8 mouse cellular contexts compared by ENCODE assay signal in the genomic region with DNA sequence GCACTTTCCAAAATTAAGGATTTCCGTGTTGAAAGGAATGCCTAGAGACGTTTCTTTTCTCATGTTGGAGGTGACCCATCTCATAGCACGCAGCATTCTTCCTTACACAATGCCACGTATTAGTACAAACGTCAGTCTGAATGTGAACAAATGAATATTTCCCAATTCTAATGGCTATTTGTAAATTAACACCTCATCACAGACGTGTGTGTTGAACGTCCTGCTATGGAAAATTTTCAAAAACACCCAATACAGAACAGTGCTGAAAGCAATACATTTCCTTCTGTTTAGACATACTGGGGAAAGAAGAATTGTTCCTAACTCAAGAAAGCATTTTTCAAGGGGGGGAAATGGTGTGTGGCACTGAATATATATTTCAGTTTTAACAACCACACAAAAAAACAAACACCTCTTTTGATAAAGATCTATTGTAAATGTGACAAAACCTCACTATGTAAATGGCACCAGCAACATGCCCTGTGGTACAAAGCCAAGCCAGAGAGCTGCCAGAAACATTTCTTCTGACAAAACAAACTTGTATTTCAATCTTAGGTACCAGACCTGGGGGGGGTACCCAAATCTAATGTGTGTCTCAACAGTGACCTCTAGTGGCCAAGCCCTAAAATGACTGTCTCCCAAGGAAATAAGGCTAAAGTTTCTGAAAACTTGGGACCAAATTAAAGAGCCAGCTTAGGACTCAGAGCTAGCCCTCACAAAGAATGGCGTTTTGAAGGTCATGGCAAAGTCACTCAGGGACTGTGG. TPM values are rescaled to one million over a fixed set of nuclear protein-coding genes. Genes with fewer than 3 reads are reported as not detected.
DNase-seq lines count a peak whose midpoint lies in the region; ATAC-seq lines count a peak whose summit lies in the region.

No protein-coding gene starts in this region.

- no peaks in the 10 kb centered on the region for H3K27me3 ChIP-seq in intestine, embryonic 14.5 days (replicated peaks; ENCODE audit: control insufficient read depth, insufficient read depth, low read length)
- no peaks in the 10 kb centered on the region for H3K27me3 ChIP-seq in intestine, embryonic 15.5 days (replicated peaks)

- no peaks in the 10 kb centered on the region for H3K9me3 ChIP-seq in intestine, embryonic 14.5 days (ENCODE audit: control insufficient read depth, low read length)
- H3K9me3 ChIP-seq in intestine, embryonic 15.5 days: no peaks in the 10 kb centered on the region

- no peak overlapping the region for H3K4me3 ChIP-seq in intestine, embryonic 14.5 days (ENCODE audit: low read depth, low read length)
- H3K4me3 ChIP-seq in intestine, embryonic 15.5 days (replicated peaks): no peak overlapping the region

- ATAC-seq in intestine, embryonic 14.5 days (replicated peaks; ENCODE audit: low FRiP score, low TSS enrichment, low read depth): 0 out of 2 replicates have a peak, but pooled peaks have one; percentile 14
- ATAC-seq in intestine, embryonic 15.5 days: no peak

- no peak overlapping the region for H3K4me2 ChIP-seq in intestine, embryonic 14.5 days (ENCODE audit: low read length)
- H3K4me2 ChIP-seq in intestine, embryonic 15.5 days (replicated peaks): no peak overlapping the region

- H3K36me3 ChIP-seq in intestine, embryonic 14.5 days (ENCODE audit: control insufficient read depth, insufficient read depth, low read length): peaks cover 5% of the 10 kb centered on the region; the same call in 1 of the 2 replicates
- no peaks in the 10 kb centered on the region for H3K36me3 ChIP-seq in intestine, embryonic 15.5 days

- DNase-seq in intestine, embryonic 14.5 days (ENCODE audit: low spot score): peak; percentile 59
- DNase-seq in MN1 (ENCODE audit: low spot score): peak; percentile 68
- peak; percentile 12 for DNase-seq in cerebellum, adult 9-11 months
- DNase-seq in gastrocnemius, postnatal 14 days: peak; percentile 11
- DNase-seq in layer of hippocampus, postnatal 10 days (ENCODE audit: low spot score in 2 of 2): peak; percentile 51 to 70
- DNase-seq in lung, postnatal 36 days: peak; percentile 70
- DNase-seq in spleen, postnatal 10 days (ENCODE audit: low spot score in 2 of 2): peak; percentile 24 to 52

- no peak overlapping the region for H3K9ac ChIP-seq in intestine, embryonic 14.5 days (ENCODE audit: low read length)
- H3K9ac ChIP-seq in intestine, embryonic 15.5 days: no peak overlapping the region

- no peaks in the 10 kb centered on the region for H3K4me1 ChIP-seq in intestine, embryonic 14.5 days (replicated peaks; ENCODE audit: control insufficient read depth, insufficient read depth, low read length)
- H3K4me1 ChIP-seq in intestine, embryonic 15.5 days (replicated peaks): no peaks in the 10 kb centered on the region

- no peak overlapping the region for H3K27ac ChIP-seq in intestine, embryonic 14.5 days (ENCODE audit: low read depth)
- no peak overlapping the region for H3K27ac ChIP-seq in intestine, embryonic 15.5 days

- intact Hi-C loops in gastrocnemius, postnatal 14 days (cut with DNase I; ENCODE audit: low total_unique reads): no loop called here

- WGBS in intestine, embryonic 14.5 days: 51% methylated on average over 8 of the region's 8 CpGs
- WGBS in intestine, embryonic 15.5 days: 57% methylated on average over 8 of the region's 8 CpGs

RNA-seq across cellular contexts. Expression of a gene that starts 33.9 kb away (rescaled TPM):
- 122 and 141 TPM in 2 replicates for polyA plus RNA-seq in intestine, embryonic 14.5 days (2014; fragmentation: Nextera tagmentation; extraction: Ambion mirVana)
- 102 and 125 TPM in 2 replicates for polyA plus RNA-seq in intestine, embryonic 15.5 days (2015; fragmentation: Nextera tagmentation; extraction: Ambion mirVana)
- total RNA-seq in gastrocnemius, postnatal 14 days (2021): 10 to 100 TPM; 49.3 to 53.0 TPM
- total RNA-seq in layer of hippocampus, postnatal 10 days (2021): 10 to 100 TPM; 46.9 to 54.9 TPM

Comparison
In these comparisons a context has a peak if more than half of its experiments do, and no peak if none do; other contexts are left out.
1. DNase-seq: peak in every context shown above with its lines; median percentile 70 in lung, postnatal 36 days; 68 in MN1; 60 in layer of hippocampus, postnatal 10 days; 59 in intestine, embryonic 14.5 days; 38 in spleen, postnatal 10 days; 12 in cerebellum, adult 9-11 months; 11 in gastrocnemius, postnatal 14 days.